ENCODE assay signal across 1 mouse cellular context in the genomic region with DNA sequence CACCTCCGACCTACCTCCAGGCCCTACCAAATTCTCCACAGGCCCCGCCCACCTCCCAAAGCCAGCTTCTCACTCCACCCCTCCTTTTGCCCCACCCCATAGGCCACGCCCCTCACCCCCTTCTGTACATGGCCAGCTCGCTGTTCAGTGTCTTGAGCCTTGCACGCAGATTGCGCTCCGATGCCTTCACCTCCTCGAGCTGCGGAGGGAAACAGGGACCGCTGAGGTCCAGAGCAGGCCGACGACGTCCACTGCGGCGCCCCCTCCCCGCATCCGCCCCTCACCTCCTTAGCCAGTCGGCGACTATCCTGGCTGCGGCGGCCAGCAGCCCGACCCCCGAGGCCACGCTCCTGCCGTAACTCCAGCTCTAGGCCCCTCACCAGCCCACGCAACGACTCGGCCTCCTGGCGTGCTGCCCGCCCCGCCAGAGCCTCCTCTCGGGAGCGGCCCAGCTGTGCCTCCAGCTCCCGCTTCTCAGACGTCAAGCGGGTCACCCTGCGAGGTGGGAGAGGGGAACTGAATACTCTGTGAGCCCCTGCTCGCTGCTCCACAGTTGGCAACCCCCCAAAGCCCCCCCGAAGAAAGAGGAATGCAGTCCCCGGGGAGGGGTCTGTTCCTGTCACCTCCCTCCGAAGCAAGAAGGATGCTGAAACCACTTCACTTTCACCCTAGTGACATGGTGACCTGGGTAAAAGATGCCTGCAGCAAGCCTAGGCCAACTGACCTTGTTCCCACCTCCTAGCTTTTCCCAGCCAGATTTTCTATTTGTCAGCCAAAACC.
TF ChIP-seq lines count a peak whose summit lies in the region.

No protein-coding gene starts in this region.

TF ChIP-seq in MEL, 35 proteins besides CTCF, POLR2A, EP300 and RAD21:
- TF ChIP-seq TCF12 (IDR thresholded peaks at IDR 0.05; ENCODE audit: low read depth, low read length) (no peak), MAX (IDR thresholded peaks at IDR 0.05; ENCODE audit: low read length) (no peak), SIN3A (IDR thresholded peaks at IDR 0.05; ENCODE audit: low read length) (no peak), GABPA (IDR thresholded peaks at IDR 0.05; ENCODE audit: low read depth, low read length) (no peak), MAFK (IDR thresholded peaks at IDR 0.05; ENCODE audit: borderline replicate concordance, low read depth, low read length) (no peak), BHLHE40 (IDR thresholded peaks at IDR 0.05; ENCODE audit: borderline replicate concordance, low read depth, low read length) (no peak), CHD1 (IDR thresholded peaks at IDR 0.05; ENCODE audit: low read depth, low read length) (no peak), UBTF (IDR thresholded peaks at IDR 0.05; ENCODE audit: borderline replicate concordance, insufficient read depth, low read depth, low read length) (no peak), ZKSCAN1 (IDR thresholded peaks at IDR 0.05; ENCODE audit: low read depth, low read length) (no peak)
